Mouse (Mus musculus): ENCODE data around the gene Rbpj. TPM values are rescaled to one million over a fixed set of nuclear protein-coding genes. Genes with fewer than 3 reads are reported as not detected.

The Rbpj gene
- polyA plus RNA-seq, 1 experiment from 2014 or later: 63.0 TPM

- H3K4me3 ChIP-seq (ENCODE audit: low read depth, low read length): no peak overlapping the region
- no peak overlapping the region for H3K27ac ChIP-seq (ENCODE audit: low read depth, low read length)
- no peak overlapping the region for H3K4me2 ChIP-seq
- no peaks in the 10 kb centered on the region for H3K27me3 ChIP-seq (ENCODE audit: control insufficient read depth, insufficient read depth, low read length)
- WGBS: 92% methylated on average over 1 of the region's 1 CpGs
- no peak for ATAC-seq (ENCODE audit: low FRiP score)
- no peaks in the 10 kb centered on the region for H3K36me3 ChIP-seq (ENCODE audit: control insufficient read depth, insufficient read depth, low read length)
- peaks cover 8% of the 10 kb centered on the region for H3K4me1 ChIP-seq (ENCODE audit: control insufficient read depth, insufficient read depth, low read length)
- DNase-seq (ENCODE audit: low spot score, missing footprints): no peak
- no peaks in the 10 kb centered on the region for H3K9me3 ChIP-seq (ENCODE audit: control insufficient read depth, low read length)
- H3K9ac ChIP-seq (ENCODE audit: low read length): no peak overlapping the region
These were observed 63.9 kb downstream of the Rbpj start for GRCm38 (mm10) chr5:53529846-53530245.

- 93% methylated on average over 12 of the region's 12 CpGs for WGBS
- H3K4me2 ChIP-seq: no peak overlapping the region
- H3K4me3 ChIP-seq (ENCODE audit: low read depth, low read length): no peak overlapping the region
- H3K27ac ChIP-seq (ENCODE audit: low read depth, low read length): no peak overlapping the region
- no peaks in the 10 kb centered on the region for H3K4me1 ChIP-seq (ENCODE audit: control insufficient read depth, insufficient read depth, low read length)
- DNase-seq (ENCODE audit: low spot score, missing footprints) (no peak), ATAC-seq (ENCODE audit: low FRiP score) (no peak)
- no peaks in the 10 kb centered on the region for H3K27me3 ChIP-seq (ENCODE audit: control insufficient read depth, insufficient read depth, low read length)
- H3K9me3 ChIP-seq (ENCODE audit: control insufficient read depth, low read length): no peaks in the 10 kb centered on the region
- H3K9ac ChIP-seq (ENCODE audit: low read length): no peak overlapping the region
- no peaks in the 10 kb centered on the region for H3K36me3 ChIP-seq (ENCODE audit: control insufficient read depth, insufficient read depth, low read length)
These were observed 69.1 kb downstream of the Rbpj start for GRCm38 (mm10) chr5:53535096-53535495.

- no peak overlapping the region for H3K9ac ChIP-seq (ENCODE audit: low read length)
- ATAC-seq (ENCODE audit: low FRiP score): no peak
- H3K4me3 ChIP-seq (ENCODE audit: low read depth, low read length): no peak overlapping the region
- no peaks in the 10 kb centered on the region for H3K27me3 ChIP-seq (ENCODE audit: control insufficient read depth, insufficient read depth, low read length)
- H3K9me3 ChIP-seq (ENCODE audit: control insufficient read depth, low read length): no peaks in the 10 kb centered on the region
- no peak overlapping the region for H3K27ac ChIP-seq (ENCODE audit: low read depth, low read length)
- 82% methylated on average over 12 of the region's 12 CpGs for WGBS
- no peaks in the 10 kb centered on the region for H3K4me1 ChIP-seq (ENCODE audit: control insufficient read depth, insufficient read depth, low read length)
- no peak overlapping the region for H3K4me2 ChIP-seq
- H3K36me3 ChIP-seq (ENCODE audit: control insufficient read depth, insufficient read depth, low read length): no peaks in the 10 kb centered on the region
- no peak for DNase-seq (ENCODE audit: low spot score, missing footprints)
These were observed 70.9 kb downstream of the Rbpj start for GRCm38 (mm10) chr5:53536635-53537554.

GRCm38 (mm10) chr5:53539860-53540633, 74.1 kb downstream of the Rbpj start:
- no peak overlapping the region for H3K4me2 ChIP-seq
- ATAC-seq (ENCODE audit: low FRiP score) (no peak), DNase-seq (ENCODE audit: low spot score, missing footprints) (no peak)
- no peaks in the 10 kb centered on the region for H3K36me3 ChIP-seq (ENCODE audit: control insufficient read depth, insufficient read depth, low read length)
- 85% methylated on average over 18 of the region's 18 CpGs for WGBS
- H3K9ac ChIP-seq (ENCODE audit: low read length): no peak overlapping the region
- H3K27me3 ChIP-seq (ENCODE audit: control insufficient read depth, insufficient read depth, low read length): no peaks in the 10 kb centered on the region
- H3K9me3 ChIP-seq (ENCODE audit: control insufficient read depth, low read length): no peaks in the 10 kb centered on the region
- no peak overlapping the region for H3K27ac ChIP-seq (ENCODE audit: low read depth, low read length)
- H3K4me1 ChIP-seq (ENCODE audit: control insufficient read depth, insufficient read depth, low read length): no peaks in the 10 kb centered on the region
- H3K4me3 ChIP-seq (ENCODE audit: low read depth, low read length): no peak overlapping the region

GRCm38 (mm10) chr5:53542073-53542472, 76.1 kb downstream of the Rbpj start:
- H3K27ac ChIP-seq (ENCODE audit: low read depth, low read length): no peak overlapping the region
- H3K9ac ChIP-seq (ENCODE audit: low read length): no peak overlapping the region
- H3K9me3 ChIP-seq (ENCODE audit: control insufficient read depth, low read length): no peaks in the 10 kb centered on the region
- H3K4me3 ChIP-seq (ENCODE audit: low read depth, low read length): no peak overlapping the region
- H3K4me1 ChIP-seq (ENCODE audit: control insufficient read depth, insufficient read depth, low read length): no peaks in the 10 kb centered on the region
- DNase-seq (ENCODE audit: low spot score, missing footprints) (no peak), ATAC-seq (ENCODE audit: low FRiP score) (no peak)
- no peaks in the 10 kb centered on the region for H3K36me3 ChIP-seq (ENCODE audit: control insufficient read depth, insufficient read depth, low read length)
- WGBS: 67% methylated on average over 1 of the region's 1 CpGs
- H3K27me3 ChIP-seq (ENCODE audit: control insufficient read depth, insufficient read depth, low read length): no peaks in the 10 kb centered on the region
- H3K4me2 ChIP-seq: no peak overlapping the region

- no peaks in the 10 kb centered on the region for H3K36me3 ChIP-seq (ENCODE audit: control insufficient read depth, insufficient read depth, low read length)
- no peak overlapping the region for H3K4me3 ChIP-seq (ENCODE audit: low read depth, low read length)
- H3K27me3 ChIP-seq (ENCODE audit: control insufficient read depth, insufficient read depth, low read length): no peaks in the 10 kb centered on the region
- no peak overlapping the region for H3K9ac ChIP-seq (ENCODE audit: low read length)
- no peak overlapping the region for H3K27ac ChIP-seq (ENCODE audit: low read depth, low read length)
- no peak overlapping the region for H3K4me2 ChIP-seq
- no peaks in the 10 kb centered on the region for H3K9me3 ChIP-seq (ENCODE audit: control insufficient read depth, low read length)
- ATAC-seq (ENCODE audit: low FRiP score): no peak
- no peaks in the 10 kb centered on the region for H3K4me1 ChIP-seq (ENCODE audit: control insufficient read depth, insufficient read depth, low read length)
- 88% methylated on average over 4 of the region's 4 CpGs for WGBS
- no peak for DNase-seq (ENCODE audit: low spot score, missing footprints)
These were observed 77.4 kb downstream of the Rbpj start for GRCm38 (mm10) chr5:53543399-53543798.

- no peak overlapping the region for H3K4me2 ChIP-seq
- DNase-seq (ENCODE audit: low spot score, missing footprints) (no peak), ATAC-seq (ENCODE audit: low FRiP score) (no peak)
- no peak overlapping the region for H3K4me3 ChIP-seq (ENCODE audit: low read depth, low read length)
- H3K9me3 ChIP-seq (ENCODE audit: control insufficient read depth, low read length): no peaks in the 10 kb centered on the region
- 83% methylated on average over 4 of the region's 4 CpGs for WGBS
- H3K27me3 ChIP-seq (ENCODE audit: control insufficient read depth, insufficient read depth, low read length): no peaks in the 10 kb centered on the region
- no peak overlapping the region for H3K9ac ChIP-seq (ENCODE audit: low read length)
- no peaks in the 10 kb centered on the region for H3K4me1 ChIP-seq (ENCODE audit: control insufficient read depth, insufficient read depth, low read length)
- no peak overlapping the region for H3K27ac ChIP-seq (ENCODE audit: low read depth, low read length)
- no peaks in the 10 kb centered on the region for H3K36me3 ChIP-seq (ENCODE audit: control insufficient read depth, insufficient read depth, low read length)
These were observed 78.0 kb downstream of the Rbpj start for GRCm38 (mm10) chr5:53543945-53544344.

- Histone ChIP-seq H3K4me1 (ENCODE audit: control insufficient read depth, insufficient read depth, low read length) (no peaks in the 10 kb centered on the region), H3K9me3 (ENCODE audit: control insufficient read depth, low read length) (no peaks in the 10 kb centered on the region), H3K27me3 (ENCODE audit: control insufficient read depth, insufficient read depth, low read length) (no peaks in the 10 kb centered on the region), H3K4me3 (ENCODE audit: low read depth, low read length) (no peak overlapping the region), H3K27ac (ENCODE audit: low read depth, low read length) (no peak overlapping the region), H3K4me2 (no peak overlapping the region), H3K36me3 (ENCODE audit: control insufficient read depth, insufficient read depth, low read length) (no peaks in the 10 kb centered on the region), H3K9ac (ENCODE audit: low read length) (no peak overlapping the region)
- 87% methylated on average over 6 of the region's 6 CpGs for WGBS
- no peak for DNase-seq (ENCODE audit: low spot score, missing footprints)
- no peak for ATAC-seq (ENCODE audit: low FRiP score)
These were observed 80.5 kb downstream of the Rbpj start for GRCm38 (mm10) chr5:53546440-53546839.

GRCm38 (mm10) chr5:53546979-53547472, 81.1 kb downstream of the Rbpj start:
- ATAC-seq (ENCODE audit: low FRiP score) (no peak), DNase-seq (ENCODE audit: low spot score, missing footprints) (no peak)
- no peak overlapping the region for H3K27ac ChIP-seq (ENCODE audit: low read depth, low read length)
- no peaks in the 10 kb centered on the region for H3K27me3 ChIP-seq (ENCODE audit: control insufficient read depth, insufficient read depth, low read length)
- no peaks in the 10 kb centered on the region for H3K4me1 ChIP-seq (ENCODE audit: control insufficient read depth, insufficient read depth, low read length)
- no peak overlapping the region for H3K4me2 ChIP-seq
- WGBS: 79% methylated on average over 8 of the region's 9 CpGs
- no peak overlapping the region for H3K4me3 ChIP-seq (ENCODE audit: low read depth, low read length)
- H3K36me3 ChIP-seq (ENCODE audit: control insufficient read depth, insufficient read depth, low read length): no peaks in the 10 kb centered on the region
- H3K9me3 ChIP-seq (ENCODE audit: control insufficient read depth, low read length): no peaks in the 10 kb centered on the region
- no peak overlapping the region for H3K9ac ChIP-seq (ENCODE audit: low read length)

All from midbrain, embryonic 11.5 days (tissue).